Mouse (Mus musculus): ENCODE measurements around the gene Brox.
"Not testable (repeated sequence)": the region's sequence is repeated elsewhere in the genome, so short reads cannot be mapped to it uniquely, and the experiment has no call there.

The Brox gene

DNA sequence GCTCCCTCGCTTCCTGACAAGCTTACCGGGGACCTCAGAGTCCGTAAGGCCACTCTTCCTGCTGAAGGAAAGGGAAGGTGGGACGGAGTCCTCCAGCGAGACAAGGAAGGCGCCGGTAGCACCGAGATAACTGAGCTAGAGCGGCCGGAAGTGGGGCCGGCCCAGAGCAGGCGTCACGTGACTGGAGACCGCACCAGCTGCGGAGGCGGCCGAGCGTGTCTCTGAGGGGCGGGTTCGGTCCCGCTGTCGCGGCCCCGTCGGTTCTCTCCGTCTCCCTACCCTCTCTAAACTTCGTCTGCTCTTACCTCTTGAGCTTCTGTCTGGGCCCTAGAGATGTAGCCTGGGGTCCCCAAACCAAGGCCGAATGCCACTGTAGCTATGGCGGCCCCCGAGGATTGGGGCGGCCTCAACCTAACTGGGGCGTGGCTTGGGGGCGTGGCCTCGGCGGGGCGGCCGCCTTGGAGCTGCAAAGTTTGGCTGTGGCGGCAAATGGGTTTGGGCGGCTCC is at the start of gene Brox:
Gene Brox (minus strand): TSS at position 393 of the 507 bp plus-strand sequence.
- peak; percentile 92 to 94 for DNase-seq

GRCm38 (mm10) chr1:183345817-183346195 is 48.7 kb upstream of the Brox start:
- DNase-seq = no peak

GRCm38 (mm10) chr1:183344886-183345816 is 48.1 kb upstream of the Brox start:
- DNase-seq = peak; percentile 84 to 87

DNA sequence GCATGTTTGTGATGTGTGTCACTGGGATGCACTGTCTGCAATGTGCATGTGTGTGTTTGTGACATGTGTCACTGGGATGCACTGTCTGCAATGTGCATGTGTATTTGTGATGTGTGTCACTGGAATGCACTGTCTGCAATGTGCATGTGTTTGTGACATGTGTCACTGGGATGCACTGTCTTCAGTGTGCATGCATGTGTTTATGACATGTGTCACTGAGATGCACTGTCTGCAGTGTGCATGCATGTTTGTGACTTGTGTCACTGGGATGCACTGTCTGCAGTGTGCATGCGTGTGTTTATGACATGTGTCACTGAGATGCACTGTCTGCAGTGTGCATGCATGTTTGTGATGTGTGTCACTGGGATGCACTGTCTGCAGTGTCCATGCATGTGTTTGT is 45.8 kb upstream of the Brox start:
- DNase-seq = not testable (repeated sequence)

DNA sequence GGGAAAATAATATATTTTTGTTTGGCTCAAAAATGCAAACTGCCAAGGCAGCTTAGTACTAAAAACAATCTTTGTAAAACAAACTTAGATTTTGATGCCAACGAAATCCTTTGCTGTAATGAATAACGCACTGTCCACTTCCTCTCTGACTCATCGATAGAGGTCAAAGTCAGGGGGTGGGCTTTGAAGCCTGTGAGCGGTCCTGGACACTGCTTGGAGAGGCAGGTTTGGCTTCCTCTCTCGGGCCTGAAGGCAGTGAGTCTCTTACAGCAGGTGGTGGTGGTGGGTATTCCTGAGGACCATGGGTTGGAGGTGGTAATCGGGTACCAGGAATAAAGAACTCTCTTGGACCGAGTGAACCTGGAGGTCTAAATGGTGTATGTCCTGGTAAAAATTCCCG is 30.1 kb upstream of the Brox start:
- DNase-seq = no peak

DNA sequence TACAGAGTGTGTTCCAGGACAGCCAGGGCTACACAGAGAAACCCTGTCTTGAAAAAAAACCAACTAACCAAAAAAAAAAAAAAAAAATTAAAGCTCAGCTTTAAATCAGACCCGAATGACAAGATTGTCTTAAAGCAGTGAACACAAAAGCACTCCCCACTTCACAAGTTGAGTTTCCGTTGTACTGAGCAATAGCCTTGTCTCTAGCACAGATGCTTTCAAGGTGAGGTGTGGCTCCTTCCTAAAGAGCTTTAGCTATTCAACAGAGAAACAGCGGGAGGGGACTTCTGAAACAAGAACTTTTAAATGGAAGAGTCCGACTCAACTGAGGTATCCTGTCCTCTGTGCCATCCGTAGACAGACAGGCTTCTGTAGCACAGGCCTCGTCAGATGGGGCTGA is 27.4 kb upstream of the Brox start:
- DNase-seq = no peak

DNA sequence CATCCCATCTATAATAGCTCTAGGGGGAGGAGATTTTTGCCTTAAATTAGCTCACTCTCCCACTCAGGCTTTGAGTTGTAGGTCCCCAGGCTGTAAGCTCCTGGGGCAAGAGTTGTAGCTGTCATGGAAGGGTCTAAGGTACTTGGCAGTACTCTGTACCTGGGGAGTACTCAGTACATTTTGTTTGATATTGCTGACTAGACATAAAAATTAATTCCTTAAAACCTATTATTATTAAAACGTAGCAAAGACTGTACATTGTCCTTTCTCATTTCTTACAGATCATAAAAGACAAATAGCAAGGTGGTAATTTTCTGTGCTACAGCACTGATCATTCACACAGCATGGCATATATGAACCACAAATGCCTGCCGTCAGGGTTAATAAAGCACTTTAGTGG is 26.9 kb upstream of the Brox start:
- DNase-seq = no peak

DNA sequence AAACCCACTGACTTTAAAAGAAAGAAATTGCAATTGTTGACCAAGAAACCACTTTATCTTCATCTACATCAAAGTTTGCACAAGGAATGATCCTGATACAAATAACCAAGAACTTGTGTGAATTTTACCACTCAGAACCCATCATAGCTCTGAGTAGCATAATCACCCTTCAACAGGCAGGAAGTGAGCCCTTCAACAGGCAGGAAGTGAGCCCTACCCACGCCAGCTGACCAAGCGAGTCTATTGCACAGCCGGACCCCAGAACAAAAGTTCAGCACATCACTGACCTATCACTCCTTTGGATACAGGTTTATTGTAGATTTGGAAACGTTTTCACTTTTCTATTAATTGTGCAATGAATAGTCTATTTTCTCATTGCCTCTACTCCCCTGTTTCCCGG is 25.4 kb upstream of the Brox start:
- not testable (repeated sequence) for DNase-seq

GRCm38 (mm10) chr1:183320708-183321107 is 23.6 kb upstream of the Brox start:
- DNase-seq = no peak

DNA sequence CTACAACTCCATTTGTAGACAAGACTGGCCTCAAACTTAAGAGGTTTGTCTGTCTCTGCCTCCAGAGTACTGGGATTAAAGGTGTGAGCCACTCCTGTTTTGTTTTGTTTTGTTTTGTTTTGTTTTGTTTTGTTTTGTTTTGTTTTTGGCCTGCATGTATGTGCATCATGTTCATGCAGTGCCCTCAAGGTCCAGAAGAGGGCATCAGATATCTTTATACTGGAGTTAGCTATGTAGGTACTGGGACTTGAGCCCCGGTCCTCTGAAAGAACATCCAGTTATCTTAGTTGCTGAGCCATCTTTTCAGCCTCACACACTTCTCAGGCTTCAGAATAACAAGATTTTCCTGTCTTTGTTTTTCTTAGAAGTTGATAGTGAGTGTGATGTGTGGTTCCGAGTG is 18.7 kb upstream of the Brox start:
- peak in 1 of 2 experiments; percentile 12 for DNase-seq

GRCm38 (mm10) chr1:183312076-183312475 is 15.0 kb upstream of the Brox start:
- no peak for DNase-seq

DNA sequence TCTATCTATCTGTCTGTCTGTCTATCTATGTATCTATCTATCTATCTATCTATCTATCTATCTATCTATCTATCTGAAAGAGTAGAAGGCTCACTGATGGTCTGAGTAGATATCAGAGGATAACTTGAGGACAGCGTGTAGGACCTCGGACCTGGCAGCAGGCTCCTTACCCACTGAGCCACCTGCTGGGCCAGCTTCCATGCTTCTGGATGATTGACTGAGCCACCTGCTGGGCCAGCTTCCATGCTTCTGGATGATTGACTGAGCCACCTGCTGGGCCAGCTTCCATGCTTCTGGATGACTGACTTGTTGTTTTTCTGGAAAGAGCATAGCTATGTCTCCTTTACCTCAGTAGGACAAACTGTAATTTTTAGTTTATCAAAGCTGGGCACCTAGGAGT is 12.5 kb upstream of the Brox start:
- not testable (repeated sequence) for DNase-seq

- DNase-seq = no peak
Observed at GRCm38 (mm10) chr1:183308476-183308875, 11.4 kb upstream of the Brox start.

GRCm38 (mm10) chr1:183307555-183307954 is 10.5 kb upstream of the Brox start:
- DNase-seq = no peak

DNA sequence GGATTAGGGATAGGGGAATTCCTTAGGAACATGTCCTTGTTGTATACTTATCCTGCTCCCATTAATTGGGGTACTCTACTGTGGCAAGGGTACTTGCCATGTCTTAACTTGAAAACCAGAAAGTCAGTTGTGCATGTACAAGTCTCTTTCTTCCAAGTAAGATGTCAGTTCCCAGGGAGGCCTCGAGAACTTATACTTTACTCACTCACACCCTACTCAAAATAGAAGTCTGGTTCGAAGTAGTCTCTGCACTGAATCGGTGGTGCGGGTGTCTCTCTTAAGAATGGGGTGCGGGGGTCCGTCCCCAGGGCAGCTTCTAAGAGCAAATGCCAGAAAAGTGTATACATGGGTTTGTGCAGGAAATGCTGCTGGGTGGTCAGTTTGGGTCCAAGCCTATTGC is 2.1 kb upstream of the Brox start:
- peak; percentile 94 to 95 for DNase-seq

DNA sequence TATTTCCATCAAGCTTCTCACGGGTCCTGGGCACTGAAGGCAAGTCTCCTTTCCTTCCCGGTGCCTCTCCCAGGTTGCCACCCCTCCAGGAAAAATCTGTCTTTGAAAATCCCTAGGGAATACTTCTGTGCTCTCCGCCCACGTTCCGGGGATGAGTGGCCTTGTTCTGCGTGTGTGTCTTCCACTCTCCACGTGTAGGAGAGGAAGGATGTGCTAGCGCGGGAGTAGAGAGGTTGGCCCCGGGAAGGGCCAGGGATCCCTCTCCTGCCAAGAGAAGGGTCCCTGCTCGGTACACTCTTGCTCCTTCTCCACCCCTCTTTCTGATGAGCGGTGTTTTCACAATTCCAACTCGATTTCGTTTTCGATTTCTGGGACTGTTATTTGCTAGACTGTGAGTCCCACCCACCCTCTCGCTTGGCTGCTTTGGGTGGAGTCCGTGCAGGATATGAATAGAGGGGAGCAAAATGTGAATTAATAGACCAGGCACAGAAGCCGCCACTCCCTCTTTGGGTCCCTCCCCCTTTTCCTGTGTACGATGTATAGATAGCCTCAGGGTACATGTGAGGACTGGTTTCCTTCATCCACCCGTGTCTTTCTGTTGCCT is 919 bp upstream of the Brox start:
- peak; percentile 26 to 31 for DNase-seq

DNA sequence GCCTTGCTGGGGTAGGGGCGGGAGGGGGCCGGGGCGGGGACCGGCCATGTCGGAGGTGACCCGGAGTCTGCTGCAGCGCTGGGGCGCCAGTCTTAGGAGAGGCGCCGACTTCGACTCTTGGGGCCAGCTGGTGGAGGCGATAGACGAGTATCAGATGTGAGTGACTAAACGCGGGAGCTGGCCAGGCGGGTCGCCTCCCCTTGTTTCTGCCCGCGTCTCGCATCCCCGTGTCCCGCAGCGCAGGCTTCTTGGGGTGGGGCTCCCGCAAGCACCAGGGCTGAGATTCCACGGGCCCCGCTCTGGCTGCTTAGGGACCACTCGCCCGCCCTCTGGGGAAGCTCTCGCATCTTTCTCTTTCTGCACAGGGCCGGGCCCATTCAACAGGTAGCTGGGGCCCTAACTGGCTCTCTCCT is 410 bp upstream of the Brox start:
- DNase-seq = no peak

DNA sequence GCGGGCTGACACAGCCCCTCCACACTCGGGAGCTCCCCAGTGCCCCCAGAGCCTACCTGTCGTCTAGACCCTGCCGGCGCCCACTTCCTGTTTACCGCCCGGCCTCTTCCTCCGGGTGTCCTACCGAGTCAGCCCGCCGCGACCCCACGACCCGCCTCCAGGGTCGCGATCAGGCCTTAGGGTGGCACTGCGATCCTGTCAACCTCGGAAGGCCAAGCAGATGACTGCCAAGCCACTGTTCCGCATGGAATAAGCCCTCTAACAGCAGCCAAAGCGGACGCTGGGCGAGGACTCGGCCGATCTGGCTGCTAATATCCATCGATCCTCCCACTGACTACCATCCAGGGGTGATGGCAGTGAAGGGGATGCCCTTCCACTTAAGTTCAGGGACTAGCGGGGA is 604 bp downstream of the Brox start, which contains the start of gene Aida:
Gene Aida (plus strand): TSS at position 126 of the 400 bp plus-strand sequence.
- peak in 1 of 2 experiments; percentile 23 for DNase-seq

- no peak for DNase-seq
Observed at GRCm38 (mm10) chr1:183289576-183289975, 7.5 kb downstream of the Brox start.

DNA sequence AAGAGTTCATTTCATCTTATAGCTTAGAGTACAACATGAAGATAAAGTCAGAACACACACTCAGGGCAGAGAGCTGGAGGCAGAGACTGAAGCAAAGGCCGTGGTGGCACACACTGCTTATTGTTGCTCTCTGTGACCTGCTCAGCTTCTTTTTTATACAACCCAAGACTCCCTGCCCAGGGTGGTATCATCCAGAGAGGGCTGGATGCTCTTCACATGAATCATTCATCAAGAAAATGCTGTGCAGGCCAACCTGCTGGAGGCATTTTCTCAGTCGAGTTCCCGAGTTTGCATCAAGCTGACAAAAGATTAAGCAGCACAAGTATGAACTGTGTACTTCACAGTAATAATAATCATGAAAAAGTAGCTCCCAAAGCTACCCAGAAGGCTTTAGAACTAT is 8.7 kb downstream of the Brox start:
- no peak for DNase-seq

GRCm38 (mm10) chr1:183275763-183276162 is 21.3 kb downstream of the Brox start:
- no peak for DNase-seq

- DNase-seq = peak; percentile 66 to 73
Observed at GRCm38 (mm10) chr1:183274385-183274784, 22.7 kb downstream of the Brox start.

DNA sequence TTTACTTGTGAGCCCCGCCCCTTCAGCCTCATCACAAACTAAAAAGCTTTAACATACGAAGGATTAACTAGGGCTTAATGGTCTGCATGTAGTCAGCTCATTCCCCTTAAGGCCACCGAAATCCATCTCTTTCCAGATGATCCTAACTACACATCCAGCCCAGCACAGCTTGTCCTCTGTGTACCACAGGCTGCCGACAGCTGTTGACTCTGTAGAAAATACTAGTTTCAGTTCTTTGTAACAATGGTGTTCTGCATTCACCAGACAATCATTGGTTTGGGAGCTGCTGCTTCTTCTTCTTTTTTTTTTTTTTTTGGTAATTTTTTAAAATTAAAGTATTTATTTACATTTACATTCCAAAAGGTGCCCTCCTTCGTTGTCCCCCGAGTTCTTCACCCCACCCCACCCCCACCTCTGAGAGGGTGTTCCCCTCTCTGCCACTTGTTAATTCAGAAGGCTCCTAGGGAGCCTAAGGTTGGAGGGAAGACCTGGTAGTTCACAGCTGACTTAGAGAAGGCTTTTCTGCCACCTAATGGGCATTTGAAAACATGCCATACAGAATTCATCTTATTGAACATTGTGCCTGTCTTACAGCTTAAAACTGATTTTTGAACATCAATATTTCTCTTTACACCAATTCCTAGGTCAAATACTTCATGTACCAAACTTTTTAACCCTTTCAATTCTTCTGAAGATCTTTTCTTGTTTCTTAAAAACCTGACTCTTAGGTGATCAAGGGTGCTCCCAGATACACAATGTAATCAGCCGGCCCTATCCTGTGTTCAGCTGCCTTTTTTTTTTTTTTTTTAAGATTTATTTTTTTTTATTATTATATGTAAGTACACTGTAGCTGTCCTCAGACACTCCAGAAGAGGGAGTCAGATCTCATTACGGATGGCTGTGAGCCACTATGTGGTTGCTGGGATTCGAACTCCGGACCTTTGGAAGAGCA is 23.9 kb downstream of the Brox start:
- no peak for DNase-seq
